Mouse (Mus musculus) brain, embryonic 14.5 days (tissue): ENCODE measurements around the gene Irgq.

Experiments
- CTCF ChIP-seq: fragments of 200-500 bp; IDR thresholded peaks from 2 replicates; pipeline ENCODE4 v1.5.1; 2012; ENCODE audit warnings: inconsistent platforms, mild to moderate bottlenecking, moderate library complexity, borderline replicate concordance; ENCODE audit not compliant: insufficient read depth, insufficient read length; ENCODE audit errors: extremely low read depth
- POLR2A ChIP-seq: fragments of 200-500 bp; IDR thresholded peaks from 2 replicates; pipeline ENCODE4 v1.6.1; 2012; ENCODE audit warnings: mild to moderate bottlenecking, inconsistent platforms, borderline replicate concordance; ENCODE audit not compliant: poor library complexity, insufficient read depth, insufficient read length, severe bottlenecking; ENCODE audit errors: extremely low read depth

GRCm38 (mm10) chr7:24565627-24566026 is 35.1 kb downstream of the Irgq start:
- TF ChIP-seq CTCF (no peak), POLR2A (no peak)
